Mouse (Mus musculus): ENCODE measurements around the gene 6430628N08Rik.

DNA sequence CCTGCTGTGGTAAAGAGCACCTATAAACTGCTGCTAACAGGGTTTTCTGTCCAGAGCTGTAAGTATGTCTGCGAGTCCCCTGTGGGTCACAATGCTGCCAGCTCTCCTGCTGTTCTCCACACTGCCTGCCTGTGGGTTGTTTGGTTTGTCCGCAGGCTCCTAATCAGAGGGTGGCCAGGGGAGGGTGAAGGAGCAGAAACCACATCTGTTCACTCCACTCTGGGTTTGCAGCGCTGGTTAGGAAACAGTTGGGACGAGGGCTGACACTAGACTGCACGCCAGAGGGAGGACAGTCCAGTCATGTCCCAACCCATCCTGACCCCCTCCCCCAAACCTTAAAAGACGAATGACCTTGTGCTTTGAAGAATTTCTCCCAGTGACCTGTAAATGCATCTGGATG, 35.4 kb upstream of the 6430628N08Rik start:
- TF ChIP-seq MAFK (IDR thresholded peaks at IDR 0.05; ENCODE audit: insufficient replicate concordance, low read length): no peak
- TF ChIP-seq CTCF (conservative IDR thresholded peaks at IDR 0.05 in 1 of 2, IDR thresholded peaks at IDR 0.05 in 1 of 2; ENCODE audit: low read depth in 2 of 2, low read length in 2 of 2): no peak
- no peak for TF ChIP-seq POLR2A (IDR thresholded peaks at IDR 0.05; ENCODE audit: low read depth, low read length)
- TF ChIP-seq TCF12 (IDR thresholded peaks at IDR 0.05; ENCODE audit: low read depth, low read length): no peak
- TF ChIP-seq E2F4 (IDR thresholded peaks at IDR 0.05; ENCODE audit: insufficient replicate concordance, low read depth, low read length): no peak
- no peak for TF ChIP-seq CHD2 (IDR thresholded peaks at IDR 0.05; ENCODE audit: low read length)

All from CH12.LX (cell line).